In genomic region chrX:159772137-159772536, GRCm38 (mm10) we compare ENCODE assay signal across 23 mouse cellular contexts.
A peak's percentile ranks its signal among the peaks of the same experiment; 100 is the strongest.
DNase-seq lines count a peak whose midpoint lies in the region; ATAC-seq and TF ChIP-seq lines count a peak whose summit lies in the region.
"Had no signal": no experiment of that assay in that cellular context is flagged by ENCODE, and none has a peak within 500 bp of the region (broad histone marks: within the 10 kb centered on the region; RNA-seq: fewer than 3 reads in every experiment).

No protein-coding gene starts in this region.

- in situ Hi-C loops in CH12.LX (cut with MboI; ENCODE audit: low pct_ligation_motif_present, low pct_unique_long_range_greater_than_20kb, low sequenced_read_pairs) = loop anchor here (25.0 kb wide), 1 partner anchor 135 kb away; the partner anchor contains the start of gene Sh3kbp1

- no peak for TF ChIP-seq EP300 in CH12.LX (IDR thresholded peaks at IDR 0.05; ENCODE audit: low read length)

- no peaks in the 10 kb centered on the region for H3K36me3 ChIP-seq in hindbrain, embryonic 16.5 days (ENCODE audit: control insufficient read depth, insufficient read depth, low read length)
- no peaks in the 10 kb centered on the region for H3K36me3 ChIP-seq in hindbrain, embryonic 13.5 days
- peaks cover 2% of the 10 kb centered on the region in 2 experiments for H3K36me3 ChIP-seq in CH12.LX (replicated peaks in 1 of 2; ENCODE audit: control insufficient read depth in 1 of 2, insufficient read depth in 1 of 2, low read length in 1 of 2)
- H3K36me3 ChIP-seq: embryonic facial prominence, embryonic 15.5 days; forebrain, embryonic 10.5 days; forebrain, embryonic 15.5 days; heart, embryonic 13.5 days had no signal

- 52% methylated on average over 4 of the region's 4 CpGs for WGBS in hindbrain, embryonic 16.5 days
- WGBS in hindbrain, embryonic 13.5 days = 59% methylated on average over 4 of the region's 4 CpGs
- WGBS in lung, adult 2 months = 59% methylated on average over 4 of the region's 4 CpGs

- no peak for TF ChIP-seq CTCF in CH12.LX (conservative IDR thresholded peaks at IDR 0.05 in 1 of 2, IDR thresholded peaks at IDR 0.05 in 1 of 2; ENCODE audit: low read depth in 2 of 2, low read length in 2 of 2)
- no peak for TF ChIP-seq CTCF in lung, adult 2 months (IDR thresholded peaks at IDR 0.05; ENCODE audit: insufficient read depth, low read length)

- no peak overlapping the region for H3K27ac ChIP-seq in hindbrain, embryonic 16.5 days (ENCODE audit: low read depth, low read length)
- no peak overlapping the region for H3K27ac ChIP-seq in hindbrain, embryonic 13.5 days
- H3K27ac ChIP-seq in CH12.LX (ENCODE audit: insufficient read depth, low read depth) = no peak overlapping the region
- H3K27ac ChIP-seq: embryonic facial prominence, embryonic 15.5 days; forebrain, embryonic 10.5 days; forebrain, embryonic 15.5 days; heart, embryonic 13.5 days; hindbrain, postnatal 0 days had no signal

- no peaks in the 10 kb centered on the region for H3K4me1 ChIP-seq in hindbrain, embryonic 16.5 days (ENCODE audit: control insufficient read depth, insufficient read depth, low read depth, low read length)
- no peaks in the 10 kb centered on the region for H3K4me1 ChIP-seq in hindbrain, embryonic 13.5 days (replicated peaks)
- peaks cover 15 to 52% of the 10 kb centered on the region in 2 experiments; a peak in 3 of 4 replicates for H3K4me1 ChIP-seq in CH12.LX (ENCODE audit: control insufficient read depth in 1 of 2, insufficient read depth in 2 of 2)
- no peaks in the 10 kb centered on the region for H3K4me1 ChIP-seq in lung, adult 2 months (ENCODE audit: control insufficient read depth, insufficient read depth, low read length)
- H3K4me1 ChIP-seq: embryonic facial prominence, embryonic 15.5 days; forebrain, embryonic 15.5 days had no signal

- TF ChIP-seq RAD21 in CH12.LX (IDR thresholded peaks at IDR 0.05; ENCODE audit: low read depth, low read length) = no peak

- no peaks in the 10 kb centered on the region for H3K9me3 ChIP-seq in hindbrain, embryonic 16.5 days (ENCODE audit: control insufficient read depth, low read length)
- H3K9me3 ChIP-seq in hindbrain, embryonic 13.5 days = no peaks in the 10 kb centered on the region
- no peaks in the 10 kb centered on the region for H3K9me3 ChIP-seq in CH12.LX (replicated peaks; ENCODE audit: low read length)
- H3K9me3 ChIP-seq: embryonic facial prominence, embryonic 15.5 days; forebrain, embryonic 10.5 days; forebrain, embryonic 15.5 days; heart, embryonic 13.5 days had no signal

- no peaks in the 10 kb centered on the region for H3K27me3 ChIP-seq in hindbrain, embryonic 16.5 days (replicated peaks; ENCODE audit: control insufficient read depth, insufficient read depth, low read length)
- H3K27me3 ChIP-seq in hindbrain, embryonic 13.5 days = peaks cover 16% of the 10 kb centered on the region; the same call in 1 of the 2 replicates
- H3K27me3 ChIP-seq in CH12.LX (replicated peaks) = no peaks in the 10 kb centered on the region

- TF ChIP-seq POLR2A in CH12.LX (IDR thresholded peaks at IDR 0.05; ENCODE audit: low read depth, low read length) = no peak
- no peak for TF ChIP-seq POLR2A in lung, adult 2 months (IDR thresholded peaks at IDR 0.05; ENCODE audit: borderline replicate concordance, extremely low read depth, low read depth, low read length)

- no peak overlapping the region for H3K9ac ChIP-seq in hindbrain, embryonic 16.5 days (ENCODE audit: low read depth, low read length)
- no peak overlapping the region for H3K9ac ChIP-seq in hindbrain, embryonic 13.5 days
- H3K9ac ChIP-seq in CH12.LX (ENCODE audit: insufficient read depth, low read depth) = no peak overlapping the region
- H3K9ac ChIP-seq: embryonic facial prominence, embryonic 15.5 days; forebrain, embryonic 15.5 days; heart, embryonic 13.5 days had no signal

- H3K4me3 ChIP-seq in hindbrain, embryonic 16.5 days (ENCODE audit: low read length) = no peak overlapping the region
- H3K4me3 ChIP-seq in hindbrain, embryonic 13.5 days = no peak overlapping the region
- H3K4me3 ChIP-seq in CH12.LX (replicated peaks in 1 of 3; ENCODE audit: low read depth in 2 of 3, low read length in 2 of 3, poor library complexity in 1 of 3) = no peak overlapping the region
- H3K4me3 ChIP-seq in lung, adult 2 months (replicated peaks; ENCODE audit: extremely low read depth, low read depth, low read length) = no peak overlapping the region
- H3K4me3 ChIP-seq: embryonic facial prominence, embryonic 15.5 days; erythroblast, embryonic 14.5 days; forebrain, embryonic 10.5 days; forebrain, embryonic 15.5 days; heart, embryonic 13.5 days had no signal

- DNase-seq in CH12.LX (ENCODE audit: extremely low read depth) = peak; percentile 39
- DNase-seq in frontal cortex, postnatal 14 days (ENCODE audit: low spot score in 2 of 2) = no peak
- no peak for DNase-seq in lung, adult 2 months
- no peak for DNase-seq in thymus, postnatal 14 days
- DNase-seq: adrenal gland, adult 8-10 months; adrenal gland, postnatal 36 days; cerebellum, adult 11 months; cerebellum, adult 8-10 months; cerebellum, postnatal 14 days; embryo, embryonic 11 days; gastrocnemius, postnatal 10 days; heart, adult 18-20 months; heart, postnatal 36 days had no signal

- H3K4me2 ChIP-seq in hindbrain, embryonic 16.5 days (ENCODE audit: low read length) = no peak overlapping the region
- H3K4me2 ChIP-seq in hindbrain, embryonic 13.5 days = no peak overlapping the region
- no peak overlapping the region for H3K4me2 ChIP-seq in CH12.LX (ENCODE audit: insufficient read depth, low read depth, poor library complexity, severe bottlenecking)
- H3K4me2 ChIP-seq: embryonic facial prominence, embryonic 15.5 days; forebrain, embryonic 15.5 days; heart, embryonic 13.5 days had no signal

- dilution Hi-C loops in CH12.LX (cut with MboI; ENCODE audit: extremely low pct_ligation_motif_present, extremely low pct_unique_long_range_greater_than_20kb, low sequenced_read_pairs) = no loop called here

- ATAC-seq in hindbrain, embryonic 16.5 days = peak; percentile 48; the same call in 1 of the 2 replicates
- ATAC-seq in hindbrain, embryonic 13.5 days (ENCODE audit: low FRiP score) = no peak
- peak; percentile 73 for ATAC-seq in inflammation-experienced regulatory T-cells, adult 6 months
- ATAC-seq: forebrain, embryonic 15.5 days; hindbrain, postnatal 0 days; intestine, embryonic 16.5 days had no signal

- H3K79me2 ChIP-seq in CH12.LX (replicated peaks; ENCODE audit: control insufficient read depth, extremely low read depth, insufficient read depth, poor library complexity, severe bottlenecking) = peaks cover 5% of the 10 kb centered on the region; the same call in 1 of the 2 replicates

TF ChIP-seq in CH12.LX, 34 proteins besides CTCF, POLR2A, EP300 and RAD21:
- TF ChIP-seq NRF1 (IDR thresholded peaks at IDR 0.05; ENCODE audit: low read depth, low read length) (no peak), MAFK (IDR thresholded peaks at IDR 0.05; ENCODE audit: insufficient replicate concordance, low read length) (no peak), IRF4 (IDR thresholded peaks at IDR 0.05; ENCODE audit: low read depth, low read length) (no peak), ZC3H11A (IDR thresholded peaks at IDR 0.05; ENCODE audit: low read depth, low read length) (no peak), ETS1 (conservative IDR thresholded peaks at IDR 0.05; ENCODE audit: low read depth, low read length) (no peak), MXI1 (IDR thresholded peaks at IDR 0.05; ENCODE audit: low read depth, low read length) (no peak)
